8 mouse cellular contexts compared by ENCODE assay signal in the genomic region with DNA sequence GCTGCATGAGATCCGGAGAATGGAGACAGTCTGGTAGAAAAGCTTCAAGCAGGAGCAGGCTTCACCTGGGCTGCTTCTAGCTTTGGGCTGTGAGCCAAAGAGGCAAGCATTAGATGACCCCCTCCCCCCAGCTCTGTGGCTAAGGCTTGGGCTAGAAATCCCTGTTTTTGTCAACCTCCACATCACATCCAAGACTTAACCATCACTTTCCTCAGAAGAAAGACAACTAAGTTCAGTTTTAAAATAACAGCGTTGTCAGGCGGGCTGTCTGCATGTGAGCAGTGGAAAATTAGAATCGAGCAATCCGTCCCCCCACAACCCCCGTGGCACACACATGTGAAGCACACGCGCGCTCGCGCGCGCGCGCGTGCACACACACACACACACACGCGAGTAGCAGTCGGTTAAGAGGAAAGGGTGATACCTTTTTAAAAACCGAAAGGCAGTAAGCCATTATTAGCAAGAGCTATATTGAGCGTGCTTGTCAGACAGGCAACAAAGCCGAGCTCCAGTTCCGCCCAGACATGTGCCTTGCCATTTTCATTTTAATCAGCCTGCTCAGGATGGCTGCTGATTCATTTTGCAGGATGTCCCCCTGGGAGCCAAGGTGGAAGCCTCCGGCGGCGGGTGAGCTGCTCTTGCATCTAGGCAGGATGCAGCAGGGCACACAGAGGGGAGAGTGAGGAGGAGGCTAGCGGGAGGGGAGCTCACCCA. TPM values are rescaled to one million over a fixed set of nuclear protein-coding genes. Genes with fewer than 3 reads are reported as not detected.
DNase-seq lines count a peak whose midpoint lies in the region; ATAC-seq and TF ChIP-seq lines count a peak whose summit lies in the region.

No protein-coding gene starts in this region.

- H3K4me3 ChIP-seq in forebrain, embryonic 16.5 days (replicated peaks; ENCODE audit: low read length): peak overlapping the region; percentile 46
- H3K4me3 ChIP-seq in gastrocnemius, adult 2 months: no peak overlapping the region

- peaks cover 4% of the 10 kb centered on the region for H3K4me1 ChIP-seq in forebrain, embryonic 16.5 days (replicated peaks; ENCODE audit: control insufficient read depth, insufficient read depth, low read length)

- H3K4me2 ChIP-seq in forebrain, embryonic 16.5 days (ENCODE audit: low read length): peak overlapping the region; percentile 69

- peak overlapping the region; percentile 82 for H3K9ac ChIP-seq in forebrain, embryonic 16.5 days (replicated peaks; ENCODE audit: low read depth, low read length)

- TF ChIP-seq CTCF in gastrocnemius, adult 2 months (IDR thresholded peaks at IDR 0.05): no peak

- intact Hi-C loops in gastrocnemius, adult 2 months (cut with DNase I): no loop called here

- no peaks in the 10 kb centered on the region for H3K36me3 ChIP-seq in forebrain, embryonic 16.5 days (ENCODE audit: control insufficient read depth, insufficient read depth)

- peak; percentile 71 for ATAC-seq in forebrain, embryonic 16.5 days
- no peak for ATAC-seq in erythroid progenitor cell, adult 5-6 weeks (replicated peaks; ENCODE audit: low FRiP score, poor library complexity, severe bottlenecking)

- H3K27me3 ChIP-seq in forebrain, embryonic 16.5 days (replicated peaks; ENCODE audit: control insufficient read depth, insufficient read depth, low read length): no peaks in the 10 kb centered on the region

- H3K27ac ChIP-seq in forebrain, embryonic 16.5 days (ENCODE audit: low read length): peak overlapping the region; percentile 100
- no peak overlapping the region for H3K27ac ChIP-seq in gastrocnemius, adult 2 months

- H3K9me3 ChIP-seq in forebrain, embryonic 16.5 days (ENCODE audit: control insufficient read depth, low read length): no peaks in the 10 kb centered on the region

- peak; percentile 16 for DNase-seq in adrenal gland, postnatal 10 days
- DNase-seq in adrenal gland, adult 18-20 months (ENCODE audit: low spot score in 2 of 2): no peak
- DNase-seq in cerebellum, adult 11-12 months: peak; percentile 89
- peak; percentile 73 to 77 for DNase-seq in layer of hippocampus, postnatal 14 days (ENCODE audit: low spot score in 2 of 2)
- peak; percentile 50 for DNase-seq in neural tube, embryonic 10.5 days (ENCODE audit: extremely low spot score, low spot score)
- no peak for DNase-seq in gastrocnemius, adult 2 months

- WGBS in forebrain, embryonic 16.5 days: under 1% methylated on average over 27 of the region's 27 CpGs

RNA-seq across cellular contexts. Expression of gene Myt1l, which starts 1.0 kb away (rescaled TPM):
- 1 to 10 TPM; 1.9 to 2.7 TPM for total RNA-seq in adrenal gland, postnatal 10 days (2021)
- 1 to 10 TPM; 2.2 to 2.3 TPM for total RNA-seq in adrenal gland, adult 18-20 months (2021)
- polyA plus RNA-seq in forebrain, embryonic 16.5 days (2015; fragmentation: Nextera tagmentation; extraction: Ambion mirVana): 261 and 316 TPM in 2 replicates
- total RNA-seq in layer of hippocampus, postnatal 14 days (2021): 100 to 1,000 TPM; 189 to 225 TPM
- total RNA-seq in gastrocnemius, adult 2 months (2021): not detected
- total RNA-seq in erythroid progenitor cell, adult 5-6 weeks (2015; ENCODE audit: low replicate concordance): not detected in 2 replicates
- total RNA-seq in erythroid progenitor cell, adult 5-6 weeks (2017; ENCODE audit: low replicate concordance): 1.4 TPM in 1 of 2 replicates, not detected in the other

Comparison
In these comparisons a context has a peak if more than half of its experiments do, and no peak if none do; other contexts are left out.
1. DNase-seq: peak in adrenal gland, postnatal 10 days (single experiment), cerebellum, adult 11-12 months (single experiment), layer of hippocampus, postnatal 14 days (2 of 2) and neural tube, embryonic 10.5 days (single experiment); none in adrenal gland, adult 18-20 months (0 of 2) and gastrocnemius, adult 2 months (single experiment).
2. RNA of gene Myt1l, which starts 1.0 kb away (total RNA-seq): 189 to 225 TPM in layer of hippocampus, postnatal 14 days; 1.9 to 2.7 TPM in adrenal gland, postnatal 10 days, 2.2 to 2.3 TPM in adrenal gland, adult 18-20 months, 1.4 TPM in erythroid progenitor cell, adult 5-6 weeks and not detected in gastrocnemius, adult 2 months; every median in the first group is over 10 times any median in the second.